Mouse (Mus musculus): ENCODE data around the gene Ppia.
"Not testable (repeated sequence)": the region's sequence is repeated elsewhere in the genome, so short reads cannot be mapped to it uniquely, and the experiment has no call there.

Gene Ppia

DNA sequence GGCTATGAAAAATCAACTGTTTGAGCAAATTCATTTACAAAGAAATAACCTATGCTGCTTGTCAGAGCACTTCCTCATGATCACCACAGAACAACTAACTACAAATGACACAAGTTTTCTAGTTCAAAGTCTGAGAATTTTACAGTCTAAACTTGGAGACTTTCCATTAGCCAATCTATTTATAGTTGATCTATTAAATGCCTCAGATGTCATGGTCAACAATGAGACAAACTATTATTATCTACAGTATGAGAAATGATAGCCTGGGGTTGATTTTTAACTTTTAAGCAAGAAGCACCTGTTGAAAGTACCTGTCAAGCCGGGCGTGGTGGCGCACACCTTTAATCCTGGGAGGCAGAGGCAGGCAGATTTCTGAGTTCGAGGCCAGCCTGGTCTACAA is 27.3 kb downstream of the Ppia start:
- DNase-seq (ENCODE audit: low spot score): no peak

DNA sequence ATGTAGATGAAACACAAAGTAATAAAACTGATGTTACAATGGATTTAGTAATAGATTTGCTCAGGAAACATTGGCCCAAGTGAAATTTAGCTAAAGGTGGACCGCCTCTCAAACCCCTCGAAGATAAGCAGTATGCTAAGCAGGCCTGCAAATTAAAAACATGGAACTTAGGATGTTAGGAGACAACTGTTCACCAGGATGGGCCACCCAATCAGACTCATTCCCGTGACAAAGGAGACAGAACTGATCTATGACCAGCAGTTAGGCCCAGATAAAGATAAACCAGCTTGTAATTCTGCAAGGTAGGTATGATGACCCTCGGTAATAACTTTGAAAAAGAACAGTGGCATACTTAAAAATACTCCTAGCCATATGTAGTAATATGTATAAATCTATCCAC is 27.9 kb downstream of the Ppia start:
- no peak for DNase-seq (ENCODE audit: low spot score)

DNA sequence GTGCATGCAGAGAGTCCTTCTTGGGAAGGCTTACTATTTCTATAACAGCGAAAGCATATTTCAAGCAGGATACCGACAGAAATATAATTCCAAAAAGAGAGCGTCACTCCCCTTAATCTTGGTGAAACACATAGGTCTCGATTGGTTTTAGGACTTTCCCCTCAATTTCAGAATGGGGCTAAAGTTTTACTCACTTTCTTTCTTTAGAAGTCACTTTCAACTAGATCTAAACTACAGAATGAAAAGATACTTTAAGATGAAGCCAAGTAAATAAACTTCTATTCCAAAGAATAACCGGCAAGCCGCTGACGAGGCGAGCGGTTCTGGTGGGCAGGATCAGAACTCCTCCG is 28.5 kb downstream of the Ppia start:
- no peak for DNase-seq (ENCODE audit: low spot score)

DNA sequence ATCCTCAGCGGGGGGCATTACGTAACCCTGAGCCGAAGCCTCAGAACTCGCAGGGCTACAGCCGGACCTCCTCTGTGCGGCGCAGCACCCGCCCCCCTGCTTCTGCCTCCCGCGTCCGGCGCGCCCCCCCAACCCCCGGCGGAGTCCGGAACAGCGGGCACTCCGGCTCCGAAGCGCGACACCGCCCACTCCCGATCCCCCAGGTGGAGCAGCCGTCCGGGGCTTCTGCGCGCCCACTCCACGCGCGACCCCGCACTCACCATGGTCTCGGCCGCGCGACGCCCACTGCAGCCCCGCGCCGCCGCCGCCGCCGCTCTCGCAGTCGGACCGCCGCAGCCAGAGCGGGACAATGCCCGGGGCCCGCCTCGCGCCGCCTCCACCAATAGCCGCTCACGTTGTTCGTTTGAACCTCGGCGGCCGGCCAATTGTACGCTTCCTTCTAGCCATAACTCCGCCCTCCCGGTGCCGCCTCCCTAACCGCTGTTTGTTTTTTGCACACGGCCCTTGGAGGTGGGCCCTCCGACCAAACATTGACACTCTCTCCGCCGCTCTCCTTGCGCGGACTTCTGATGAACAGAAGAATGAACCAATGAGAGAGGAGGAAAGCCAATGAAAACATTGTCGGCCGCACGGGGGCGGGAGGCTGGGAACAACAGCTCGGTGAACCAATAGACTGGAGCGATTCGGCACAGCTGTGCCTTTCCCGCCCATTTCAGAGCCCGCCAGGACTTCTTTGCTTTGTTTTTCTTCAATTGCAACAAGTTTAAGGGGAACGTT is 29.0 kb downstream of the Ppia start, which contains the start of gene H2afv:
TSS of gene H2afv (minus strand) at position 367 of the 777 bp plus-strand sequence.
- peak; percentile 99 for DNase-seq (ENCODE audit: low spot score)

DNA sequence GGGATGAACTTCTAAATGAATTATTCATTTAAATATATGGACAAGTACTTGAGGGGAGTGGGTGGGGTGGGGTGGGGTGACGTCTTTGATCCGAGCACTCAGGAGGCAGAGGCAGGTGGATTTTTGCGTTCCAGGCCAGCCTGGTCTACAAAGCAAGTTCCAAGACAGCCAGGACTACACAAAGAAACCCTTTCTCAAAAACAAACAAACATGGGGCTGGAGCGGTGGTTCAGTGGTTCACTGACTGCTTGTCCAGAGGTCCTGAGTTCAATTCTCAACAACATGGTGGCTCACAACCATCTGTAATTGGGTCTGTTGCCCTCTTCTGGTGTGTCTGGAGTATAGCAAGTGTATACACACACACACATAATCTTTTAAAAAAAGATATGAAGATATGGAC is 30.2 kb downstream of the Ppia start:
- DNase-seq (ENCODE audit: low spot score): no peak

DNA sequence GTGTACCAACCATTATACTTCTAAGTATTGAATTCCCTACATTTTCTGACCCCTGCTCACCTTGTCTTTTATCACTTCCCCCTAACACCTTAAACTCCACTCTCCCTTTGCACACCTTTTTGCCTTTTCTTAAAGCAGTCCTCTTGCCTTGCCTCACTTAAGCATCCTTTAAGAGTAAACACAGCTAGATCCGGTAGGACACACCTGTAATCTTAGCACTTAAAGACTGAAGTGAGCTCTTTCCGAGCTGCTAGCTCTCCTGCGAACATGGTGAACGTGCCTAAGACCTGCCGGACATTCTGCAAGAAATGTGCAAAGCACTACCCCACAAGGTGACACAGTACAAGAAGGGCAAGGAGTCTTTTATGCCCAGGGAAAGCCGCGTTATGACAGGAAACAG is 30.7 kb downstream of the Ppia start:
- DNase-seq (ENCODE audit: low spot score): no peak

DNA sequence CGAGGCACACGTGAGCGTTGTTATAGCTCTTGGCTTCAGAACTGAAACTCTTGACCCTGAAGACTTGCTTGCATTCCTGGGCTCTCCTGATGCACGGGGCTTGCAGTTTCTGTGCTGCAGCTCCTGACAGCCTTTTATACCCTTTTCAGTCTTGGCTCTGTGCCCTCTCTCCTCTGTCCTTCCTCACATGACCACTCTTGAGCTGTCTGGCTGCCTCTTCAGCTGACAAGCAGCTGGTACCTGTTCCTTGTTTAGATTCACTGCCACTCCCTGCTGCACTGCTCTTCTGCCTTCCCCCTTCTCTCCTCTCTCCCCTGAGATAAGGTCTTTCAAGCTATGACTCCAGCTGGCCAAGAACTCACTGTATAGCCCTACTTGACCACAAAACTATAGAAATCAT is 32.2 kb downstream of the Ppia start:
- DNase-seq (ENCODE audit: low spot score): no peak

DNA sequence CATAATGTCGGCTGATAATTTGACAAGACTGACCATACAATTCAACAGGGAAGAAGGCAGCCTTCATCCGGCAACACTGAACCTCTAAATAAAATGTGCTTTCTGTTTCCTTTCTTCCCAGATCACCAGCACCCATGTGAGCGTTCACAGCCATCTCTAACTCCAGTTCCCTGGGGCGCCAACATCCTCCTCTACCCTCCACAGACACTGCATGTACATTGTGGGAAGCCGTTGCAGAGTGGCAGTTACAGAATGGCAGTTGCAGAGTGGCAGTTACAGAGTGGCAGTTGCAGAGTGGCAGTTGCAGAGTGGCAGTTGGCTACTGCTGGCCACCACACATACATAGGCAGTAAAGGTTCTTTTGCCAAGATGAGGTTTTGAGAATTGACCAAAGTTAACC is 32.9 kb downstream of the Ppia start:
- not testable (repeated sequence) for DNase-seq (ENCODE audit: low spot score)

DNA sequence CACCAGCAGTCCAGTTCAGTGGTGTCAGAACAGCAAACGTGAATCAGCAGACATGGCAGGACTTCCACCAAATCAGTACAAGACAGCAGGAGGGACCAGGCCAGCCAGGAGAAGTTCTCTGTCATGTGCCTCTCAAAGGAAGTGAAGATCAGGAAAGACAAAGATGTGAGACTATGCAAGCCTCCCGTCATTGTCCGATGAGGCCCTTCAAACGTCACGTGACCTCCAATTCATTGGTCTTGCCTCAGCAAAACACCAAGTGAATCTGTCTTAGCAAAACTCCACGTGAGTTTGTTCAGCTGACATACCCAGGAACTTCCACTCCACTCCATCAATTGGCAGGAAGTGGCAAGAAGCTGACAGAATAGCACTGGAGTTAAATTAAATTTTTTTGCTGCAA is 40.8 kb downstream of the Ppia start:
- no peak for DNase-seq (ENCODE audit: low spot score)

DNA sequence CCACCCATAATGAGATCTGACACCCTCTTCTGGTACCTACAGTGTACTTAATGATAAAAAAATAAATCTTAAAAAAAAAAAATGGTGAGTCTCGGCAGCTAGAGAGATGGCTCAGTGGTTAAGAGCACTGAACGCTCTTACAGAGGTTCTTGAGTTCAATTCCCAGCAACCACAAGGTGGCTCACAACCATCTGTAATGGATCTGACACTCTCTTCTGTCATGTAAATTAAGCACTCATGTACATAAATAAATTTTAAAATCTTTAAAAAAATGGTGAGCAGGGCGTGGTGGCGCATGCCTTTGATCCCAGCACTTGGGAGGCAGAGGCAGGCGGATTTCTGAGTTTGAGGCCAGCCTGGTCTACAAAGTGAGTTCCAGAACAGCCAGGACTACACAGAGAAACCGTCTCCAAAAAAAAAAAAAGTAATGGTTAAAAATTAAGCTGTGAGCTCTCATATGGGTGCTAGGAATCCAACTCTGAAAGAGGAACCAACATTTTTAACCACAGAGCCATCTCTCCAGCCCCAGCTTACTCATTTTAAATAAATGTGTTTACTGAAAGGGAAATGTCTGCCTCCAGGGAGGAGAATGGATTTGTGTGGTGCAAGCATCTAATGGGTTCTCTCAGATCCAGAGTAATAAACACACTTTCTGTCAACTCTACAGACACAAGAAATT is 48.1 kb downstream of the Ppia start:
- no peak for DNase-seq (ENCODE audit: low spot score)

DNA sequence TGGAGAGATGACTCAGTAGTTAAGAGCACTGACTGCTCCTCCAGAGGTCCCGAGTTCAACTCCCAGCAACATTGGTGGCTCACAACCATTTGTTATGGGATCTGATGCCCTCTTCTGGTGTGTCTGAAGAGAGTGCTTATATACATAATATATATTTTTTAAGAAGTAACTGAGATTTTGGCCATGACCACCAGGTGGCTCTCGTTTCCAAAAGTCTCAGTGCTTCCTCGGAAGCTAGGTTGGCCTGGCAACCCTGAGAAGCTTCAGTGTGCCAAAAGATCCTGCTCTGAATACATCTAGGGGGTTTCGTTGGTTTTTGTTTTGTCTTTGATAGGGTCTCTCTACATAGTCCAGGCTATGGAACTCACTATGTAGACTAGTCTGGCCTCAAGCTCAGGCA is 49.9 kb downstream of the Ppia start:
- peak; percentile 40 for DNase-seq (ENCODE audit: low spot score)

DNA sequence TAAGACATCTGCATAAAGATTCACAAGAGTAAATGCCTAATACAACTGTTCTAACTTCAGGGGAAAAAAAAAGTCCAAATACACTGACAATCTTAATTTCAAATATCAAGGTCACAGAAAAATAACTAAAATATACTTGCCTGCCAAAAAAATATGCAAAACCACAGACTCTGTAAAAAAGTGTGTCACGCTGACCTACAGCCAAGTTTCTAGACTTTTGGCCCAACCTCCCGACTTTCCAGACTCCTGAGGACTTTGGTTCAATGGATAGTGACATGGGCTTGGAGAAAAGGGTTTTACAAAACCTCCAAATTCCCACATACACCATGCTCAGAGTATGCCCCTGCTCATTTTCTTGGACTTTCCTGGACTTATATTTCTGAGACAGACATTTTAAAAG is 53.3 kb downstream of the Ppia start:
- no peak for DNase-seq (ENCODE audit: low spot score)

Measured in yolk sac, embryonic 10.5 days (tissue).